Mouse (Mus musculus) lung, postnatal 0 days (tissue): ENCODE measurements at regions not wholly inside any gene's neighbourhood (a gene's known extent, or its start where the extent isn't known, plus 50 kb on each side); places are given as distances from the start of the nearest gene placed in this dataset.

Source experiments
- CTCF ChIP-seq: IDR thresholded peaks from 2 replicates; pipeline ENCODE4 v1.5.1; 2016; ENCODE audit warnings: antibody characterized with exemption, mild to moderate bottlenecking
- EP300 ChIP-seq: IDR thresholded peaks from 2 replicates; pipeline ENCODE4 v1.6.1; 2016; ENCODE audit warnings: antibody characterized with exemption, mild to moderate bottlenecking, control low read depth

DNA sequence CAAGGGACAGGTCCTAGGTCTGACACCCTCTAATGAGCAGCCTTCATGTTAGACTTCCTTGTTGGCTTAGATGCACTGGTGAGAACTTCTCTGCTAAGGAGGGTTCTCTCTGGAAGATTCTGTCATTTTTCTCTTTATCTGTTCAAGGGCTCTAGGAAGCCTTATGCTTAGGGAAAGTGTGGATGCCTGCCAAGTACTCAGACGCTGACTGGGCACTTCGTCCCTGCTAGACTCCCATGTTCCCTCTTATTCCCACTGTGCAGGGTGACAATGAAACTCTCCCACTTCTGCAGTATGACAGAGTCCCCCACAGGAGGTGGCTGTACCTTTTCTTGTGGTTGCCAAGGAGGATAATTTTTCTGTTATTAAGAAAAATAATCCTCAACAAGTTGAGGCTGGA lies 470.8 kb downstream of the Gm10295 start:
- TF ChIP-seq CTCF (no peak), EP300 (no peak)
